Mouse (Mus musculus): ENCODE data around the gene Cyp20a1. TPM values are rescaled to one million over a fixed set of nuclear protein-coding genes. Genes with fewer than 3 reads are reported as not detected.

Cyp20a1 gene
- 10 to 100 TPM; 10.6 to 12.0 TPM for total RNA-seq (2023)

GRCm38 (mm10) chr1:60342808-60343629 lies at the start of gene Cyp20a1:
Gene Cyp20a1 (plus strand): TSS chr1:60343323.

GRCm38 (mm10) chr1:60409168-60409828 lies 66.2 kb downstream of the Cyp20a1 start, which contains the start of gene Abi2:
Gene Abi2 (plus strand): TSS chr1:60409619.

Other genes starting within 250 kb of the Cyp20a1 start
- 10 to 100 TPM; 10.5 to 19.9 TPM for gene Carf, start 245.1 kb upstream of the Cyp20a1 start, total RNA-seq (2023)
- gene Wdr12, start 244.7 kb upstream of the Cyp20a1 start, total RNA-seq (2023) = 10 to 100 TPM; 27.8 to 28.0 TPM
- 10 to 100 TPM; 41.6 to 49.7 TPM for gene Nbeal1, start 162.7 kb upstream of the Cyp20a1 start, total RNA-seq (2023)
- 1 to 10 TPM; 4.5 to 7.5 TPM for gene Abi2, start 66.3 kb downstream of the Cyp20a1 start, total RNA-seq (2023)
- gene Raph1, start 223.8 kb downstream of the Cyp20a1 start, total RNA-seq (2023) = under 1 TPM; 0.39 to 0.61 TPM

All from B cell, adult 67 days (primary cell).